Mouse (Mus musculus): ENCODE measurements around the gene Sept6. TPM values are rescaled to one million over a fixed set of nuclear protein-coding genes. Genes with fewer than 3 reads are reported as not detected.

Sept6 gene
- 2.6 and 3.4 TPM in 2 replicates for polyA plus RNA-seq (2012; rRNA removed)

GRCm38 (mm10) chrX:36991694-36992093 is at the start of gene Sept6:
TSS of gene Sept6 (minus strand) at chrX:36991794.

GRCm38 (mm10) chrX:36902321-36903114 is 89.1 kb downstream of the Sept6 start, which contains the start of gene Nkrf:
TSS of gene Nkrf (minus strand) at chrX:36902899.

GRCm38 (mm10) chrX:36873765-36874164 is 117.8 kb downstream of the Sept6 start, which contains the start of the genes Ube2a and C330007P06Rik:
TSS of gene Ube2a (plus strand) at chrX:36873900.
TSS of gene C330007P06Rik (minus strand) at chrX:36874111.

Other genes with a start within 250 kb of the Sept6 start
- gene Slc25a43, start 248.1 kb downstream of the Sept6 start, polyA plus RNA-seq (2012; rRNA removed): 0.95 and 1.4 TPM in 2 replicates
- gene Slc25a5, start 196.1 kb downstream of the Sept6 start, polyA plus RNA-seq (2012; rRNA removed): 480 and 549 TPM in 2 replicates
- gene Ube2a, start 117.9 kb downstream of the Sept6 start, polyA plus RNA-seq (2012; rRNA removed): 16.8 and 31.7 TPM in 2 replicates
- gene C330007P06Rik, start 117.7 kb downstream of the Sept6 start, polyA plus RNA-seq (2012; rRNA removed): 2.3 and 2.5 TPM in 2 replicates
- 0.02 TPM in 2 replicates for gene Nkrf, start 88.9 kb downstream of the Sept6 start, polyA plus RNA-seq (2012; rRNA removed)
- 0.19 and 0.40 TPM in 2 replicates for gene Sowahd, start 57.1 kb upstream of the Sept6 start, polyA plus RNA-seq (2012; rRNA removed)
- gene Rpl39, start 93.6 kb upstream of the Sept6 start, polyA plus RNA-seq (2012; rRNA removed): 2.9 and 5.2 TPM in 2 replicates
- 0.08 and 0.23 TPM in 2 replicates for gene Upf3b, start 118.5 kb upstream of the Sept6 start, polyA plus RNA-seq (2012; rRNA removed)
- gene Nkap, start 135.0 kb upstream of the Sept6 start, polyA plus RNA-seq (2012; rRNA removed): 0.38 and 0.83 TPM in 2 replicates
- not detected in 2 replicates for gene Akap14, start 177.0 kb upstream of the Sept6 start, polyA plus RNA-seq (2012; rRNA removed)
- 46.5 and 66.5 TPM in 2 replicates for gene Ndufa1, start 199.4 kb upstream of the Sept6 start, polyA plus RNA-seq (2012; rRNA removed)
- gene Rnf113a1, start 199.5 kb upstream of the Sept6 start, polyA plus RNA-seq (2012; rRNA removed): 0.28 and 0.75 TPM in 2 replicates
- gene Gm9, start 219.2 kb upstream of the Sept6 start, polyA plus RNA-seq (2012; rRNA removed): not detected in 2 replicates
- gene Rhox1, start 230.5 kb upstream of the Sept6 start, polyA plus RNA-seq (2012; rRNA removed): not detected in 2 replicates

Measured in stomach, adult 2 months (tissue).